Mouse (Mus musculus) myocyte (in vitro differentiated cells): ENCODE measurements around the gene Slc7a10.

Experiments
- MAX ChIP-seq: IDR thresholded peaks from one replicate; pipeline ENCODE4 v1.6.1; 2011; ENCODE audit warnings: low read depth, mild to moderate bottlenecking, control low read depth
- POLR2A ChIP-seq: IDR thresholded peaks from one replicate; pipeline ENCODE4 v1.6.1; 2011; ENCODE audit warnings: low read depth, mild to moderate bottlenecking, control low read depth, moderate library complexity; ENCODE audit not compliant: insufficient read length
- USF1 ChIP-seq: IDR thresholded peaks from one replicate; pipeline ENCODE4 v1.6.1; 2011; ENCODE audit warnings: low read depth, mild to moderate bottlenecking, control low read depth, moderate library complexity

GRCm38 (mm10) chr7:35139880-35140279 lies 46.3 kb upstream of the Slc7a10 start:
- TF ChIP-seq POLR2A (no peak), MAX (no peak), USF1 (no peak)
